ENCODE assay signal across 18 mouse cellular contexts in genomic region chr14:35541254-35541991, GRCm38 (mm10).
DNase-seq lines count a peak whose midpoint lies in the region; ATAC-seq and TF ChIP-seq lines count a peak whose summit lies in the region.
"Had no signal": no experiment of that assay in that cellular context is flagged by ENCODE, and none has a peak within 500 bp of the region (broad histone marks: within the 10 kb centered on the region; RNA-seq: fewer than 3 reads in every experiment).

No protein-coding gene starts in this region.

- H3K27ac ChIP-seq in midbrain, embryonic 11.5 days (ENCODE audit: low read depth, low read length) = no peak overlapping the region
- no peak overlapping the region for H3K27ac ChIP-seq in midbrain, postnatal 0 days (ENCODE audit: low read depth, low read length)
- no peak overlapping the region for H3K27ac ChIP-seq in hindbrain, embryonic 14.5 days
- H3K27ac ChIP-seq: embryonic facial prominence, embryonic 15.5 days; forebrain, embryonic 13.5 days; left cerebral cortex, adult 2 months; liver, embryonic 12.5 days; lung, embryonic 15.5 days; macrophage had no signal

- H3K4me1 ChIP-seq in midbrain, embryonic 11.5 days (ENCODE audit: control insufficient read depth, insufficient read depth, low read length) = peaks cover 4% of the 10 kb centered on the region; the same call in 1 of the 2 replicates
- H3K4me1 ChIP-seq in midbrain, postnatal 0 days (ENCODE audit: insufficient read depth, low read length) = no peaks in the 10 kb centered on the region
- H3K4me1 ChIP-seq in hindbrain, embryonic 14.5 days (replicated peaks; ENCODE audit: control insufficient read depth, insufficient read depth, low read length) = no peaks in the 10 kb centered on the region
- H3K4me1 ChIP-seq: embryonic facial prominence, embryonic 15.5 days; forebrain, embryonic 13.5 days; liver, embryonic 12.5 days; lung, embryonic 15.5 days had no signal

- H3K27me3 ChIP-seq in midbrain, embryonic 11.5 days (ENCODE audit: control insufficient read depth, insufficient read depth, low read length) = no peaks in the 10 kb centered on the region
- H3K27me3 ChIP-seq in midbrain, postnatal 0 days (ENCODE audit: insufficient read depth, low read length) = no peaks in the 10 kb centered on the region
- no peaks in the 10 kb centered on the region for H3K27me3 ChIP-seq in hindbrain, embryonic 14.5 days (ENCODE audit: control insufficient read depth, insufficient read depth, low read length)
- H3K27me3 ChIP-seq: embryonic facial prominence, embryonic 15.5 days; forebrain, embryonic 13.5 days; liver, embryonic 12.5 days; lung, embryonic 15.5 days had no signal

- H3K4me3 ChIP-seq in midbrain, embryonic 11.5 days (ENCODE audit: low read depth, low read length) = no peak overlapping the region
- H3K4me3 ChIP-seq in midbrain, postnatal 0 days (ENCODE audit: low read depth, low read length) = no peak overlapping the region
- H3K4me3 ChIP-seq in hindbrain, embryonic 14.5 days (replicated peaks; ENCODE audit: low read length) = no peak overlapping the region
- H3K4me3 ChIP-seq: embryonic facial prominence, embryonic 15.5 days; forebrain, embryonic 13.5 days; left cerebral cortex, adult 2 months; liver, embryonic 12.5 days; lung, embryonic 15.5 days had no signal

- no peak for TF ChIP-seq CTCF in midbrain, postnatal 0 days (IDR thresholded peaks at IDR 0.05)

- no peaks in the 10 kb centered on the region for H3K9me3 ChIP-seq in midbrain, embryonic 11.5 days (ENCODE audit: control insufficient read depth, low read length)
- H3K9me3 ChIP-seq in midbrain, postnatal 0 days (ENCODE audit: low read length) = no peaks in the 10 kb centered on the region
- no peaks in the 10 kb centered on the region for H3K9me3 ChIP-seq in hindbrain, embryonic 14.5 days (ENCODE audit: control insufficient read depth, low read length)
- H3K9me3 ChIP-seq: embryonic facial prominence, embryonic 15.5 days; forebrain, embryonic 13.5 days; liver, embryonic 12.5 days; lung, embryonic 15.5 days had no signal

- no peak overlapping the region for H3K9ac ChIP-seq in midbrain, embryonic 11.5 days (ENCODE audit: low read length)
- H3K9ac ChIP-seq in midbrain, postnatal 0 days (replicated peaks; ENCODE audit: low read length, poor library complexity, severe bottlenecking) = no peak overlapping the region
- H3K9ac ChIP-seq in hindbrain, embryonic 14.5 days = no peak overlapping the region
- H3K9ac ChIP-seq: embryonic facial prominence, embryonic 15.5 days; forebrain, embryonic 13.5 days; liver, embryonic 12.5 days; lung, embryonic 15.5 days had no signal

- no peak overlapping the region for H3K4me2 ChIP-seq in midbrain, embryonic 11.5 days
- no peak overlapping the region for H3K4me2 ChIP-seq in midbrain, postnatal 0 days (ENCODE audit: low read depth, low read length, poor library complexity, severe bottlenecking)
- H3K4me2 ChIP-seq in hindbrain, embryonic 14.5 days (replicated peaks) = no peak overlapping the region
- H3K4me2 ChIP-seq: embryonic facial prominence, embryonic 15.5 days; forebrain, embryonic 13.5 days; liver, embryonic 12.5 days; lung, embryonic 15.5 days had no signal

- H3K36me3 ChIP-seq in midbrain, embryonic 11.5 days (ENCODE audit: control insufficient read depth, insufficient read depth, low read length) = no peaks in the 10 kb centered on the region
- no peaks in the 10 kb centered on the region for H3K36me3 ChIP-seq in midbrain, postnatal 0 days (ENCODE audit: insufficient read depth, low read length)
- H3K36me3 ChIP-seq in hindbrain, embryonic 14.5 days (replicated peaks; ENCODE audit: control insufficient read depth, insufficient read depth) = no peaks in the 10 kb centered on the region
- H3K36me3 ChIP-seq: embryonic facial prominence, embryonic 15.5 days; liver, embryonic 12.5 days; lung, embryonic 15.5 days had no signal

- 31% methylated on average over 4 of the region's 4 CpGs for WGBS in midbrain, embryonic 11.5 days
- 33% methylated on average over 4 of the region's 4 CpGs for whole genome bisulfite sequencing in midbrain, postnatal 0 days
- WGBS in hindbrain, embryonic 14.5 days = 38% methylated on average over 4 of the region's 4 CpGs

- ATAC-seq in midbrain, embryonic 11.5 days (ENCODE audit: low FRiP score) = peak; percentile 70
- ATAC-seq in midbrain, postnatal 0 days (ENCODE audit: low FRiP score) = no peak
- peak; percentile 34; the same call in 1 of the 2 replicates for ATAC-seq in hindbrain, embryonic 14.5 days (ENCODE audit: low FRiP score)
- ATAC-seq: forebrain, embryonic 13.5 days; liver, embryonic 12.5 days had no signal

- DNase-seq in midbrain, embryonic 11.5 days (ENCODE audit: low spot score, missing footprints) = no peak
- DNase-seq in midbrain, postnatal 0 days (ENCODE audit: low spot score) = no peak
- peak; percentile 5 for DNase-seq in embryo, embryonic 10.5 days (ENCODE audit: low spot score)
- DNase-seq in hindbrain, embryonic 14.5 days (ENCODE audit: low spot score) = no peak
- peak; percentile 72 for DNase-seq in retina, embryonic 14.5 days (ENCODE audit: low spot score)
- no peak for DNase-seq in cerebellum, adult 9-10 months
- no peak for DNase-seq in cerebellum, postnatal 14 days
- DNase-seq: cerebellum, postnatal 10 days; gastrocnemius, postnatal 36 days; heart, postnatal 10 days; spleen, adult 18-20 months; thymus, adult 18-20 months had no signal

Comparison
In these comparisons a context has a peak if more than half of its experiments do, and no peak if none do; other contexts are left out.
1. DNase-seq: peak in embryo, embryonic 10.5 days (single experiment) and retina, embryonic 14.5 days (single experiment); none in midbrain, embryonic 11.5 days (single experiment), midbrain, postnatal 0 days (single experiment), hindbrain, embryonic 14.5 days (single experiment), cerebellum, adult 9-10 months (single experiment) and cerebellum, postnatal 14 days (0 of 2).